Mouse (Mus musculus): ENCODE measurements around the gene Elmo2.

DNA sequence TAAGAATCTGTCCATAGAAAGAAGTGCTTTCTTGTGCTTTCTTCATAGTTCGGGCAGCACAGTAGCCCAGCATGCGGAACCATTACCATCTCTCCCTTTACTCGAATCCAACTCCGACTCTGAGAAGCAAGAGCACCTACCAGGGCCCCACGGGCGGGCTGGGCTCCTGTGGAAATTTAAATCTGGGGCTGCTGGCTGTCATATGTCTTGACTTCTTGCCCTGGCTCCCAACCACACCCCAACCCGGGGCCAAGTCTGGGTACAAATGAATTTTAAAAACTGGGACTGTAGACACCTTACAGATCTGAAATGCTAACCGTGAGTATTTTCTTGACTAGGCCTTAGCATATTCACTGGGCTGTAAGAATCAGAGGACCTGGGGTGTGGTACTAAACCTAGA is 73.0 kb downstream of the Elmo2 start:
- TF ChIP-seq CTCF (conservative IDR thresholded peaks at IDR 0.05 in 1 of 2, IDR thresholded peaks at IDR 0.05 in 1 of 2; ENCODE audit: low read depth in 2 of 2, low read length in 2 of 2) (no peak), ETS1 (conservative IDR thresholded peaks at IDR 0.05; ENCODE audit: low read depth, low read length) (no peak), POLR2A (IDR thresholded peaks at IDR 0.05; ENCODE audit: low read depth, low read length) (no peak), MAFK (IDR thresholded peaks at IDR 0.05; ENCODE audit: insufficient replicate concordance, low read length) (no peak), ZKSCAN1 (IDR thresholded peaks at IDR 0.05; ENCODE audit: borderline replicate concordance, low read depth, low read length) (no peak), USF2 (conservative IDR thresholded peaks at IDR 0.05; ENCODE audit: low read depth, low read length) (no peak), MAZ (IDR thresholded peaks at IDR 0.05; ENCODE audit: low read depth, low read length) (no peak), TCF12 (IDR thresholded peaks at IDR 0.05; ENCODE audit: low read depth, low read length) (no peak), ELF1 (IDR thresholded peaks at IDR 0.05; ENCODE audit: low read depth, low read length) (no peak), ZMIZ1 (IDR thresholded peaks at IDR 0.05; ENCODE audit: low read depth, low read length) (no peak), KAT2A (IDR thresholded peaks at IDR 0.05; ENCODE audit: insufficient replicate concordance, low read length) (no peak), SMC3 (IDR thresholded peaks at IDR 0.05; ENCODE audit: low read depth, low read length) (no peak), MAX (IDR thresholded peaks at IDR 0.05; ENCODE audit: low read length) (no peak), SIN3A (IDR thresholded peaks at IDR 0.05; ENCODE audit: low read length) (no peak)
